Mouse (Mus musculus) CH12.LX (cell line): ENCODE data around the gene Kdm4c.
A peak's percentile ranks its signal among the peaks of the same experiment; 100 is the strongest.

Source experiments
- CTCF ChIP-seq, 2 experiments: IDR thresholded peaks in 1 of 2; conservative IDR thresholded peaks in 1 of 2; 2 replicates each; pipeline ENCODE4 v1.5.1; 2011 to 2012; ENCODE audit warnings: low read depth in 2 of 2, low read length in 2 of 2, improper control_type of control experiment in 1 of 2, inconsistent platforms in 1 of 2, mild to moderate bottlenecking in 1 of 2, moderate library complexity in 1 of 2
- HCFC1 ChIP-seq: IDR thresholded peaks from 2 replicates; pipeline ENCODE4 v1.6.1; 2012; ENCODE audit warnings: low read depth, mild to moderate bottlenecking, inconsistent platforms, low read length, improper control_type of control experiment
- JUN ChIP-seq: IDR thresholded peaks from 2 replicates; pipeline ENCODE4 v1.6.1; 2011; ENCODE audit warnings: low read depth, mild to moderate bottlenecking, low read length, improper control_type of control experiment, moderate library complexity; ENCODE audit not compliant: insufficient read depth
- MYC ChIP-seq: IDR thresholded peaks from 2 replicates; pipeline ENCODE4 v1.6.1; 2011; ENCODE audit warnings: low read depth, mild to moderate bottlenecking, improper control_type of control experiment, low read length
- POLR2A ChIP-seq: IDR thresholded peaks from 2 replicates; pipeline ENCODE4 v1.6.1; 2011; ENCODE audit warnings: low read depth, mild to moderate bottlenecking, improper control_type of control experiment, low read length
- ZNF384 ChIP-seq: IDR thresholded peaks from 2 replicates; pipeline ENCODE4 v1.6.1; 2012; ENCODE audit warnings: low read depth, low read length, improper control_type of control experiment, inconsistent platforms

DNA sequence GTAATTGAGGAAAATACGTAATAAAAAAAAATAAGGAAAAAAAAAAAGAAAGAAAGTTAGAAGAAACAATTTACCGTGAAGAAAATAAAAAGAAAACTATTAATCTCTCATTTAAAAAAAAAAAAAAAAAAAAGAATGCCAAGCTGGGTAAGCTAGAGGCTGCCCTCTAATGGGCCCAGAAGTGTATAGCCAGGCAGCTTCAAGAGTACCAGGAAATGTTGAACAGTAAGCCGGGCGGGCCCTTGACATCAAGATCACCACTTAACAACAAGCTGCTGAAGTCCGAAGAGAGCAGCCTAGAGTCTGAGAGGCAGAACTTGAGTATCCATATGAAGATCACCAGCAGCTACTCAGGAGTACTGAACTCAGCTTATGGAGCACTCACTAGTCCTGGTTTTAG lies 154.3 kb downstream of the Kdm4c start:
- TF ChIP-seq JUN (no peak), CTCF (conservative IDR thresholded peaks at IDR 0.05 in 1 of 2, IDR thresholded peaks at IDR 0.05 in 1 of 2; ENCODE audit: low read depth in 2 of 2, low read length in 2 of 2) (peak in 1 of 2 experiments; percentile 29; a peak in 2 of 4 replicates), POLR2A (no peak), HCFC1 (no peak), ZNF384 (peak; percentile 92), MYC (no peak)
